Mouse (Mus musculus) lung, adult 2 months (tissue): ENCODE results near the gene Rai1.

Experiments used
- CTCF ChIP-seq: fragments of 200-500 bp; IDR thresholded peaks from 2 replicates; pipeline ENCODE4 v1.5.1; 2011; ENCODE audit warnings: mild to moderate bottlenecking, low read length, control low read depth; ENCODE audit not compliant: insufficient read depth
- POLR2A ChIP-seq: fragments of 200-500 bp; IDR thresholded peaks from 2 replicates; pipeline ENCODE4 v1.6.1; 2011; ENCODE audit warnings: low read depth, mild to moderate bottlenecking, control low read depth, low read length, borderline replicate concordance; ENCODE audit errors: extremely low read depth

GRCm38 (mm10) chr11:60076790-60077189, 28.0 kb upstream of the Rai1 start:
- TF ChIP-seq CTCF, result peak; percentile 63
- no peak for TF ChIP-seq POLR2A
